Mouse (Mus musculus): ENCODE measurements at regions not wholly inside any gene's neighbourhood (a gene's known extent, or its start where the extent isn't known, plus 50 kb on each side); places are given as distances from the start of the nearest gene placed in this dataset.

DNA sequence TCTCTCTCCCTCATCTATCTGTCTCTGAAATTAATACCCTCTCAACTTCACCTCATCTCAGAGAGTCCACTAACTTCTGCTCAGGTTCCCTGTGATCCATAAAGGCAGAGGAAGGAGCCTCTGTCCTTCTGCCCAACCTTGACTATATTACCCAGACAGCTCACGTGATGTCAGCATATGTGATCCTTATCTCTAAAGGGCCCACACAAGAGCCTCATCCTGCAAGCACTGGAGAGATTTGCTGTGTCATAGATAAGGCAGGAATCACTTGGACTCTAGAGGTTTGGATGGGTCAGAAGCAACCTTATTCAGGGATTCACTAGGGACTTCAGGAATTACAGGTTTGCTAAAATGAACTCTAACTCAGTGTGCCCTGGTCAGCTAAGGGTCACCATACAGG lies 315.3 kb upstream of the Kdm8 start:
- 70% methylated on average over 1 of the region's 1 CpGs for WGBS
- DNase-seq (ENCODE audit: low spot score), result no peak

DNA sequence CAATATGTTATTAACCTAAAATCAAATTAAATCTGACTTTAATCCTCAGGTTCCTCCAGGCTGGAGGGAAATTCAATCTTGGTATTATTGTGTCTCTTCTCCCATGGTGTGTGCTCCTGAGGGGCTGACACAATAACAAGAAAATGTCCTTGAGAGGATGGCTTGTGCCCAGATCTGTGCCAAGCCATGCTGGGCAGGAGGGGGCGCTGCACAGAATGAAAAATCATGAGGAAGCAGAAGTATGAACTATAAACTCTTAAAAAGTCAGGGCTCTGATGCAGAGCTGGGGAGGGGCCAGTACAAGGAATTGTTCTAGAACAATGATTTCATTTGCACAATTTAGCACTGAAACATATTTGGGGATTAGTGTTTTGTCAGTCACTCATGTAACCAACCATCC lies 312.5 kb upstream of the Kdm8 start:
- Histone ChIP-seq H3K27ac (replicated peaks; ENCODE audit: low read depth, low read length) (no peak overlapping the region), H3K9ac (replicated peaks; ENCODE audit: low read length) (no peak overlapping the region), H3K4me3 (ENCODE audit: low read depth, low read length) (no peak overlapping the region), H3K9me3 (replicated peaks; ENCODE audit: control insufficient read depth, low read length) (no peaks in the 10 kb centered on the region), H3K4me2 (ENCODE audit: low read depth, low read length) (no peak overlapping the region), H3K4me1 (ENCODE audit: control insufficient read depth, insufficient read depth, low read length) (no peaks in the 10 kb centered on the region), H3K36me3 (replicated peaks; ENCODE audit: control insufficient read depth, insufficient read depth, low read depth, low read length) (no peaks in the 10 kb centered on the region), H3K27me3 (ENCODE audit: control insufficient read depth, insufficient read depth, low read length) (no peaks in the 10 kb centered on the region)
- ATAC-seq (replicated peaks; ENCODE audit: insufficient number of reproducible peaks, low FRiP score, low TSS enrichment, low read depth) (no peak), DNase-seq (ENCODE audit: low spot score) (no peak)
- WGBS, result 60% methylated on average over 1 of the region's 1 CpGs

More for the DNA sequence above, 315.3 kb upstream of the Kdm8 start:
- H3K4me3 ChIP-seq (ENCODE audit: low read depth, low read length), result no peak overlapping the region
- no peak overlapping the region for H3K27ac ChIP-seq (replicated peaks; ENCODE audit: low read depth, low read length)
- no peak for ATAC-seq (replicated peaks; ENCODE audit: insufficient number of reproducible peaks, low FRiP score, low TSS enrichment, low read depth)
- H3K27me3 ChIP-seq (ENCODE audit: control insufficient read depth, insufficient read depth, low read length), result no peaks in the 10 kb centered on the region
- no peak overlapping the region for H3K9ac ChIP-seq (replicated peaks; ENCODE audit: low read length)
- H3K4me1 ChIP-seq (ENCODE audit: control insufficient read depth, insufficient read depth, low read length), result no peaks in the 10 kb centered on the region
- H3K4me2 ChIP-seq (ENCODE audit: low read depth, low read length), result no peak overlapping the region
- no peaks in the 10 kb centered on the region for H3K36me3 ChIP-seq (replicated peaks; ENCODE audit: control insufficient read depth, insufficient read depth, low read depth, low read length)
- no peaks in the 10 kb centered on the region for H3K9me3 ChIP-seq (replicated peaks; ENCODE audit: control insufficient read depth, low read length)

DNA sequence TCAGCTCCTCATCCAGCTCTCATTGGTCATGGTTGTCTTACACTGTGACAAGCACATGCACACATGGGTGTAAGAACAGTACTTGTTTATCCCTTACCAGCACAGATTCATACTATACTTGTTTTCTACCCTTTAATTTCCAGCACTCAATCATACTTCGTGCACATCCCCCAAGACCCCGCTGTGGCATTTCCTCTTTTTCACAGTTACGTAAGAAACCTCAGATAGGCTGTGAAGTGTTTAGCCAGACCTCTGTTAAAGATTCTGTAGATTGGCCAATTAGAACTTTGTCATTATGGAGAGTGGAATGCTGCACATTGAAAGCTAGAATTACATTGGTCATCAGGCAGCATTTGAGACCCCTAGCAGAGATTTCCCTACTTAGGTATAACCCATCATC lies 305.9 kb upstream of the Kdm8 start:
- no peak overlapping the region for H3K4me3 ChIP-seq (ENCODE audit: low read depth, low read length)
- WGBS, result 75% methylated on average over 3 of the region's 3 CpGs
- no peaks in the 10 kb centered on the region for H3K9me3 ChIP-seq (replicated peaks; ENCODE audit: control insufficient read depth, low read length)
- ATAC-seq (replicated peaks; ENCODE audit: insufficient number of reproducible peaks, low FRiP score, low TSS enrichment, low read depth) (no peak), DNase-seq (ENCODE audit: low spot score) (no peak)
- no peaks in the 10 kb centered on the region for H3K27me3 ChIP-seq (ENCODE audit: control insufficient read depth, insufficient read depth, low read length)
- H3K4me1 ChIP-seq (ENCODE audit: control insufficient read depth, insufficient read depth, low read length), result no peaks in the 10 kb centered on the region
- no peak overlapping the region for H3K27ac ChIP-seq (replicated peaks; ENCODE audit: low read depth, low read length)
- H3K9ac ChIP-seq (replicated peaks; ENCODE audit: low read length), result no peak overlapping the region
- no peaks in the 10 kb centered on the region for H3K36me3 ChIP-seq (replicated peaks; ENCODE audit: control insufficient read depth, insufficient read depth, low read depth, low read length)
- H3K4me2 ChIP-seq (ENCODE audit: low read depth, low read length), result no peak overlapping the region

DNA sequence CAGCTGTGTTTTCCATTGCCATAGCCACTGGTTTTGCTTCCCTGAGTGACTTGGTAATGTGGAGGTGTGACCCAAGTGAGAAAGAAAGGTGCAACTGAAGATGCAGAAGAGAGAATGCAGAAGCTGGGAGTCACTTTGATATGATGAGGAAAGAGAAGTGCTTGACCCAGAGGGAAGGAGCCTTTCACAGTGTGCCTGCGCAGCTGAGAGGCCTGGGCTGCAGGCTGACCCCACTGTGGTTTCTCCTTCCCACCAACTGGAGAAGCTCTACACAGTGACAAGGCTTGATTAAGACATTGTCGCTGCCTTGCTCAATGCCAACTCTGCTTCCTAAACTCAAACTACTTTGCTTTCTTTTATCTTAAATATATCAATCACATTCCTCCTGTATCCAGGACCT lies 305.3 kb upstream of the Kdm8 start:
- Histone ChIP-seq H3K9me3 (replicated peaks; ENCODE audit: control insufficient read depth, low read length) (no peaks in the 10 kb centered on the region), H3K36me3 (replicated peaks; ENCODE audit: control insufficient read depth, insufficient read depth, low read depth, low read length) (no peaks in the 10 kb centered on the region), H3K27me3 (ENCODE audit: control insufficient read depth, insufficient read depth, low read length) (no peaks in the 10 kb centered on the region), H3K4me1 (ENCODE audit: control insufficient read depth, insufficient read depth, low read length) (no peaks in the 10 kb centered on the region), H3K4me3 (ENCODE audit: low read depth, low read length) (no peak overlapping the region), H3K9ac (replicated peaks; ENCODE audit: low read length) (no peak overlapping the region), H3K4me2 (ENCODE audit: low read depth, low read length) (no peak overlapping the region), H3K27ac (replicated peaks; ENCODE audit: low read depth, low read length) (no peak overlapping the region)
- DNase-seq (ENCODE audit: low spot score) (no peak), ATAC-seq (replicated peaks; ENCODE audit: insufficient number of reproducible peaks, low FRiP score, low TSS enrichment, low read depth) (no peak)
- 84% methylated on average over 2 of the region's 2 CpGs for WGBS

DNA sequence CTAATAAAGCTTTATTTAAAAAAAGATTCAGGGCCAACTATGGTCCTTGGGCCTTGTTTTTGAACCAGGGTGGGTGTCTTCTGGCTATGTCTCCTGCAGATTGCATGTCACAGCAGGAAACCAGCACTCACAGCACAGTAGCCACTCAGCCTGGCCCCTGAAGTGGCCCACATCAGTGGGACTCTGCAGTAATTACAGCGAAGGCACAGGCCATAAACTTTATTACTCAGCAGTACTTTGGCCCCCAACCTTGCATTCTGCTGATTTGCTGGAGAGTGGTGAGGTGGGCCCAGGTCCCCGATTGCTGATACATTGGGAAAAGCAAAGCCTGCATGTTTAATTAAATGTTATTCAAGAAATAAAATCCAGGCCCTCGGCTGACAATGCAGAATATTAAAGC lies 303.6 kb upstream of the Kdm8 start:
- no peak for DNase-seq (ENCODE audit: low spot score)
- no peaks in the 10 kb centered on the region for H3K27me3 ChIP-seq (ENCODE audit: control insufficient read depth, insufficient read depth, low read length)
- H3K9me3 ChIP-seq (replicated peaks; ENCODE audit: control insufficient read depth, low read length), result no peaks in the 10 kb centered on the region
- no peak overlapping the region for H3K9ac ChIP-seq (replicated peaks; ENCODE audit: low read length)
- no peaks in the 10 kb centered on the region for H3K36me3 ChIP-seq (replicated peaks; ENCODE audit: control insufficient read depth, insufficient read depth, low read depth, low read length)
- ATAC-seq (replicated peaks; ENCODE audit: insufficient number of reproducible peaks, low FRiP score, low TSS enrichment, low read depth), result no peak
- no peak overlapping the region for H3K4me3 ChIP-seq (ENCODE audit: low read depth, low read length)
- no peak overlapping the region for H3K4me2 ChIP-seq (ENCODE audit: low read depth, low read length)
- H3K27ac ChIP-seq (replicated peaks; ENCODE audit: low read depth, low read length), result no peak overlapping the region
- H3K4me1 ChIP-seq (ENCODE audit: control insufficient read depth, insufficient read depth, low read length), result no peaks in the 10 kb centered on the region
- whole genome bisulfite sequencing, result 61% methylated on average over 3 of the region's 3 CpGs

DNA sequence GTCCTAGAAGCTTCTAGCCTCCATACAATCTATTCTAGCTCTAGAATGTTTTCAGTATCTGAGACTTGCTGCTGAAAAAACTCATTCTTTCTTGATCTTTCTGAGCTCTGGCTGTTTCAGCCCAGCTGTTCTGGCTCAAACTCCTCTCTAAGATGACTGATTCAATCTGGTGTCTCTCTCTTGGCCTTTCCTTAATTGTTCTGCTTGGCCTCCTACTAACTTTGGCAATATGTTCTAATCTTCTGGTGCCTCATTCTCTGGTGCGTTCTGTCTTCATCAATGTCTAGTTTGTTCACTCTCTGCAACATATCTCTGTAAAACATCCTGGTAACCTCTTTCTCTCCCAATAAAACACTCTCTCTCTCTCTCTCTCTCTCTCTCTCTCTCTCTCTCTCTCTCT lies 302.6 kb upstream of the Kdm8 start:
- Histone ChIP-seq H3K4me1 (ENCODE audit: control insufficient read depth, insufficient read depth, low read length) (no peaks in the 10 kb centered on the region), H3K27me3 (ENCODE audit: control insufficient read depth, insufficient read depth, low read length) (no peaks in the 10 kb centered on the region), H3K36me3 (replicated peaks; ENCODE audit: control insufficient read depth, insufficient read depth, low read depth, low read length) (no peaks in the 10 kb centered on the region), H3K27ac (replicated peaks; ENCODE audit: low read depth, low read length) (no peak overlapping the region), H3K9me3 (replicated peaks; ENCODE audit: control insufficient read depth, low read length) (no peaks in the 10 kb centered on the region), H3K9ac (replicated peaks; ENCODE audit: low read length) (no peak overlapping the region), H3K4me3 (ENCODE audit: low read depth, low read length) (no peak overlapping the region), H3K4me2 (ENCODE audit: low read depth, low read length) (no peak overlapping the region)
- DNase-seq (ENCODE audit: low spot score), result no peak
- WGBS, result 83% methylated on average over 1 of the region's 1 CpGs
- no peak for ATAC-seq (replicated peaks; ENCODE audit: insufficient number of reproducible peaks, low FRiP score, low TSS enrichment, low read depth)

DNA sequence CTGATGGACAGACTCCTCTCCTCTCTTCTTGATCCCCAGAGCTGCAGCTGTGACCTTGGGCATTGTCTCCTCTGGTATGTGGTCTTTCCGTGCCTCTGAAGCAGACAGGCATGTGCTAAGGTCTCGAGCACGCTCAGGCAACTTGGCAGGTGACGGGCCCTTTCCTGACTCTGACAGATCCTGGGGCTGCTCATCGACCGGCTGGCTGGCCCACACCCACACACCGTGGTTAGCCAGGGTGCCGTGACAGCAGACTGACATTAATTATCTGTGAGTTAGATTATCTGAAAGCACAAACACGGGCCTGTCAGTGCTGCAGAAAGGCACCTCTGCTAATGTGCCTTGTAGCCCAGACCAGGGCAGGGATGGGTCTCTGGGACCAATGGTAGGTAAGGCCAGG lies 298.5 kb upstream of the Kdm8 start:
- ATAC-seq (replicated peaks; ENCODE audit: insufficient number of reproducible peaks, low FRiP score, low TSS enrichment, low read depth) (no peak), DNase-seq (ENCODE audit: low spot score) (no peak)
- Histone ChIP-seq H3K27ac (replicated peaks; ENCODE audit: low read depth, low read length) (no peak overlapping the region), H3K9ac (replicated peaks; ENCODE audit: low read length) (no peak overlapping the region), H3K36me3 (replicated peaks; ENCODE audit: control insufficient read depth, insufficient read depth, low read depth, low read length) (no peaks in the 10 kb centered on the region), H3K4me1 (ENCODE audit: control insufficient read depth, insufficient read depth, low read length) (no peaks in the 10 kb centered on the region), H3K9me3 (replicated peaks; ENCODE audit: control insufficient read depth, low read length) (no peaks in the 10 kb centered on the region), H3K4me3 (ENCODE audit: low read depth, low read length) (no peak overlapping the region), H3K27me3 (ENCODE audit: control insufficient read depth, insufficient read depth, low read length) (no peaks in the 10 kb centered on the region), H3K4me2 (ENCODE audit: low read depth, low read length) (no peak overlapping the region)
- WGBS, result 69% methylated on average over 9 of the region's 9 CpGs

DNA sequence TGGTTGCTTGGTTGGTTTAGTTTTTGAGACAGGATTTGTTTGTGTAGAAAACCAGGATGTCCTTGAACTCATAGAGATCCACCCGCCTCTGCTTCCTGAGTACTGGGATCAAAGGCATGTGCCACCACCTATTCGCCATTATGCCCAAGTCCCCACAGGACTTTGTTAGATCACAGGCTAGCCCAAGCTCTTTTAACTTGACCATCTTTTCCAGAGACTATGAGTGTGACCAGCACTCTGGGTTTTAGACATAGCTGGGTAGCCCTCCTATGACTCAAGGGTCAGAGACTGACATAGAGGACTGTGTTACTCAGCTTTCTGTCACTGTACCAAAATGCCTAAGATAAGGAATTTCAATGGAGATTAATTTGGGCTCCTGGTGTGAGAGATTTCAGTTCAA lies 295.3 kb upstream of the Kdm8 start:
- 79% methylated on average over 2 of the region's 2 CpGs for WGBS
- no peak overlapping the region for H3K4me3 ChIP-seq (ENCODE audit: low read depth, low read length)
- no peaks in the 10 kb centered on the region for H3K27me3 ChIP-seq (ENCODE audit: control insufficient read depth, insufficient read depth, low read length)
- no peaks in the 10 kb centered on the region for H3K36me3 ChIP-seq (replicated peaks; ENCODE audit: control insufficient read depth, insufficient read depth, low read depth, low read length)
- H3K4me2 ChIP-seq (ENCODE audit: low read depth, low read length), result no peak overlapping the region
- no peak for ATAC-seq (replicated peaks; ENCODE audit: insufficient number of reproducible peaks, low FRiP score, low TSS enrichment, low read depth)
- no peaks in the 10 kb centered on the region for H3K4me1 ChIP-seq (ENCODE audit: control insufficient read depth, insufficient read depth, low read length)
- H3K9ac ChIP-seq (replicated peaks; ENCODE audit: low read length), result no peak overlapping the region
- no peak for DNase-seq (ENCODE audit: low spot score)
- H3K9me3 ChIP-seq (replicated peaks; ENCODE audit: control insufficient read depth, low read length), result no peaks in the 10 kb centered on the region
- no peak overlapping the region for H3K27ac ChIP-seq (replicated peaks; ENCODE audit: low read depth, low read length)

DNA sequence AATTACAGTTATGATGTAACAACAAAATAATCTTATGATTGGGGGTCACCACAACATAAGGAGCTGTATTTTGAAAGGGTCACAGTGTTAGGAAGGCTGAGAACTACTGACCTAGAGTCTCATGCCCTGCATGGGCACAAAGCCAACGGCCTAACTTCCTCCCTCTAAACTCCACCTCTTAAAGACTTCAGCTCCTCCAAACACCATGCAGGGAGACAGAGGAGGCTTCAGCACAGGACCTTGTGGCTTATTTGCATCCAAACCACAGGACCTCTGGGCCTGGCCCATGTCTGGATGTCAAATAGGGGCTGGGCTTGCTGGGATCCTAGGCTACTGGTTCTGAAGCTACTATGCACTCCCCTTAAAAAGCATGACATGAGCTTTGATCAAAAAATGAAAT lies 294.7 kb upstream of the Kdm8 start:
- no peak for DNase-seq (ENCODE audit: low spot score)
- 75% methylated on average over 1 of the region's 1 CpGs for WGBS
- no peak overlapping the region for H3K27ac ChIP-seq (replicated peaks; ENCODE audit: low read depth, low read length)

More for the DNA sequence above, 294.7 kb upstream of the Kdm8 start:
- no peak for ATAC-seq (replicated peaks; ENCODE audit: insufficient number of reproducible peaks, low FRiP score, low TSS enrichment, low read depth)
- Histone ChIP-seq H3K9me3 (replicated peaks; ENCODE audit: control insufficient read depth, low read length) (no peaks in the 10 kb centered on the region), H3K27me3 (ENCODE audit: control insufficient read depth, insufficient read depth, low read length) (no peaks in the 10 kb centered on the region), H3K4me2 (ENCODE audit: low read depth, low read length) (no peak overlapping the region), H3K9ac (replicated peaks; ENCODE audit: low read length) (no peak overlapping the region), H3K4me1 (ENCODE audit: control insufficient read depth, insufficient read depth, low read length) (no peaks in the 10 kb centered on the region), H3K36me3 (replicated peaks; ENCODE audit: control insufficient read depth, insufficient read depth, low read depth, low read length) (no peaks in the 10 kb centered on the region), H3K4me3 (ENCODE audit: low read depth, low read length) (no peak overlapping the region)

Measured in embryonic facial prominence, embryonic 11.5 days (tissue).